Mouse (Mus musculus): ENCODE measurements around the gene Gna11. TPM values are rescaled to one million over a fixed set of nuclear protein-coding genes. Genes with fewer than 3 reads are reported as not detected.

The Gna11 gene
- total RNA-seq, 1 experiment = 53.4 TPM

GRCm38 (mm10) chr10:81544296-81545160 is 462 bp downstream of the Gna11 start:
- peak overlapping the region; percentile 81 to 94 for H3K4me3 ChIP-seq (ENCODE audit: insufficient read depth in 1 of 2, low read depth in 1 of 2, low read length in 2 of 2, poor library complexity in 1 of 2, severe bottlenecking in 1 of 2)
- DNase-seq (ENCODE audit: low read depth, low spot score) = no peak
- H3K4me1 ChIP-seq (ENCODE audit: control insufficient read depth in 2 of 2, insufficient read depth in 2 of 2, low read length in 2 of 2, poor library complexity in 1 of 2) = peaks cover 5 to 20% of the 10 kb centered on the region in 2 experiments; a peak in 3 of 4 replicates
- H3K9ac ChIP-seq (ENCODE audit: insufficient read depth, low read depth, low read length, poor library complexity, severe bottlenecking) = peak overlapping the region; percentile 88
- in situ Hi-C loops (cut with MboI; ENCODE audit: low sequenced_read_pairs in 2 of 2, unreplicated experiment in 2 of 2) = no loop called here
- H3K36me3 ChIP-seq (ENCODE audit: control insufficient read depth, insufficient read depth, low read length, poor library complexity, severe bottlenecking) = peaks cover 6% of the 10 kb centered on the region; the same call in 1 of the 2 replicates
- no peak for TF ChIP-seq ZC3H11A (IDR thresholded peaks at IDR 0.05; ENCODE audit: borderline replicate concordance, low read depth, low read length)
- TF ChIP-seq CHD2 (IDR thresholded peaks at IDR 0.05; ENCODE audit: low read depth, low read length) = no peak
- no peak for TF ChIP-seq ZNF384 (IDR thresholded peaks at IDR 0.05; ENCODE audit: low read depth, low read length)
- no peak for TF ChIP-seq MAFK (IDR thresholded peaks at IDR 0.05; ENCODE audit: insufficient read depth, low read depth, low read length)
- no peak overlapping the region for H3K27ac ChIP-seq (ENCODE audit: insufficient read depth, low read depth, low read length, poor library complexity, severe bottlenecking)
- no peaks in the 10 kb centered on the region for H3K9me3 ChIP-seq (ENCODE audit: control insufficient read depth, insufficient read depth, low read depth, low read length)

- in situ Hi-C loops (cut with MboI; ENCODE audit: low sequenced_read_pairs in 2 of 2, unreplicated experiment in 2 of 2) = no loop called here
- DNase-seq (ENCODE audit: low read depth, low spot score) = no peak
- H3K4me3 ChIP-seq (ENCODE audit: insufficient read depth in 1 of 2, low read depth in 1 of 2, low read length in 2 of 2, poor library complexity in 1 of 2, severe bottlenecking in 1 of 2) = peak overlapping the region; percentile 81 to 94; a peak in 1 of 4 replicates
- H3K9ac ChIP-seq (ENCODE audit: insufficient read depth, low read depth, low read length, poor library complexity, severe bottlenecking) = no peak overlapping the region
- H3K27ac ChIP-seq (ENCODE audit: insufficient read depth, low read depth, low read length, poor library complexity, severe bottlenecking) = no peak overlapping the region
- H3K4me1 ChIP-seq (ENCODE audit: control insufficient read depth in 2 of 2, insufficient read depth in 2 of 2, low read length in 2 of 2, poor library complexity in 1 of 2) = peaks cover 5 to 20% of the 10 kb centered on the region in 2 experiments; a peak in 3 of 4 replicates
- peaks cover 9% of the 10 kb centered on the region; the same call in 1 of the 2 replicates for H3K36me3 ChIP-seq (ENCODE audit: control insufficient read depth, insufficient read depth, low read length, poor library complexity, severe bottlenecking)
- H3K9me3 ChIP-seq (ENCODE audit: control insufficient read depth, insufficient read depth, low read depth, low read length) = no peaks in the 10 kb centered on the region
- TF ChIP-seq HCFC1 (IDR thresholded peaks at IDR 0.05; ENCODE audit: borderline replicate concordance, insufficient read depth, low read length) (no peak), ZC3H11A (IDR thresholded peaks at IDR 0.05; ENCODE audit: borderline replicate concordance, low read depth, low read length) (no peak), ZNF384 (IDR thresholded peaks at IDR 0.05; ENCODE audit: low read depth, low read length) (no peak), CHD2 (IDR thresholded peaks at IDR 0.05; ENCODE audit: low read depth, low read length) (no peak), MAFK (IDR thresholded peaks at IDR 0.05; ENCODE audit: insufficient read depth, low read depth, low read length) (no peak)
Measured at GRCm38 (mm10) chr10:81543633-81544032, 1.4 kb downstream of the Gna11 start.

DNA sequence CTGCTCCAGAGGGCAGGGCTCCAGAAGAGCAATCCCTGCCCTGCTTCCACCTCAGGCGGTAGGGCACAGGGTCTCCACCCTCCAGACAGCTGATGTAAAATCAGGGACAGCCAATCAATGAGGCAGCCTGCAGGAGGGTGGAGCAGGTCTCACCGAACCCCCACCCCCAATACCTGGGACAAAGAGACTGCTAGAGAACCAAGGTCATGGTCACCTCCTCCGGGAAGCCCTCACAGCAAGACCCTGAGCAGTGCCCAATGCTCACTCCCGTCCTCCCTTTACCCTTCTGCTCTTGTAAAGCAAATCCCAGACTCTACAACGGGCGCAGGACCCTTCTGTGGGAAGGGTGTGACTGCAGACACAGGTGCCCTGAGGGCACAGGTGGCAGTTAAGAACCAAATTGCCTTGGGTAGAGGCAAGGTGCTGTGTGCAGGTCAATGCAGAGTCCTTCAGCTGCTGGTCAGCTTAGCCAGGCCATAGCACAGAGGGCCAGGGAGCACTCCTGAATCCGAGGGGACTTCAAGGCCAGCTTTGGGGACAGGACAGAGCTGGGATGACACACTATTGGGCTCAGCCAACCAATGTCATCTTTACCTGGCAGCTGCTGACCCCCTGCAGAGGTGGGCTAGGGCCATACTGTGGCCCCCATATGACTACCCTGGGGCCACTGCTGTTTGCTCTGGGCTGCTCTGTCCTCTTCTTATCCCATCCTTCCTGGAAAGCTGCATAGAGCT is 2.1 kb downstream of the Gna11 start:
- H3K9ac ChIP-seq (ENCODE audit: insufficient read depth, low read depth, low read length, poor library complexity, severe bottlenecking) = peak overlapping the region; percentile 19; the same call in 1 of the 2 replicates
- in situ Hi-C loops (cut with MboI; ENCODE audit: low sequenced_read_pairs in 2 of 2, unreplicated experiment in 2 of 2) = no loop called here
- no peak for DNase-seq (ENCODE audit: low read depth, low spot score)
- H3K4me1 ChIP-seq (ENCODE audit: control insufficient read depth in 2 of 2, insufficient read depth in 2 of 2, low read length in 2 of 2, poor library complexity in 1 of 2) = peaks cover 5 to 20% of the 10 kb centered on the region in 2 experiments; a peak in 3 of 4 replicates
- H3K36me3 ChIP-seq (ENCODE audit: control insufficient read depth, insufficient read depth, low read length, poor library complexity, severe bottlenecking) = peaks cover 9% of the 10 kb centered on the region; the same call in 1 of the 2 replicates
- H3K27ac ChIP-seq (ENCODE audit: insufficient read depth, low read depth, low read length, poor library complexity, severe bottlenecking) = no peak overlapping the region
- TF ChIP-seq ZNF384 (IDR thresholded peaks at IDR 0.05; ENCODE audit: low read depth, low read length) = no peak
- no peak for TF ChIP-seq HCFC1 (IDR thresholded peaks at IDR 0.05; ENCODE audit: borderline replicate concordance, insufficient read depth, low read length)
- TF ChIP-seq ZC3H11A (IDR thresholded peaks at IDR 0.05; ENCODE audit: borderline replicate concordance, low read depth, low read length) = no peak
- no peak for TF ChIP-seq CHD2 (IDR thresholded peaks at IDR 0.05; ENCODE audit: low read depth, low read length)
- TF ChIP-seq MAFK (IDR thresholded peaks at IDR 0.05; ENCODE audit: insufficient read depth, low read depth, low read length) = no peak
- peak overlapping the region; percentile 24 to 94; a peak in 3 of 4 replicates for H3K4me3 ChIP-seq (ENCODE audit: insufficient read depth in 1 of 2, low read depth in 1 of 2, low read length in 2 of 2, poor library complexity in 1 of 2, severe bottlenecking in 1 of 2)
- no peaks in the 10 kb centered on the region for H3K9me3 ChIP-seq (ENCODE audit: control insufficient read depth, insufficient read depth, low read depth, low read length)

DNA sequence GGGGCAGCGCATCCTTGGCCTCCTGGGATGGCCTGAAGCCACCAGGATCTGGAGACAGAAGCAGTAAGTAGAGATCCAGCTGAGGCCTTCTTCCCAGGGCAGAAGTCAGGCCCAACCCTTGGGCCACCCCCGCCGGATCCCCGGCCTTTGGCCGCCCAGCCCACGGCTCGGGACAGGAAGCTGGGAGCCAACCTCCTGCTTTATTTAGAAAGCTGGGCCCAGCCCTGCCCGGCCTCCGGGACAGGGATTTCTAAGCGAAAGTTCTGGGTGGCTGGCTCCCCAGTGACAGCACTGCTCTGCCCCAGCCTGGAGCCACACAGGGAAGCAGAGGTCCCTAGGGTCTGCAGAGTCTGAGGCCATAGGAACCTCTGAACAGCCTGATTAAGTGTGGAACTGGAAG is 3.2 kb downstream of the Gna11 start:
- Histone ChIP-seq H3K9ac (ENCODE audit: insufficient read depth, low read depth, low read length, poor library complexity, severe bottlenecking) (peak overlapping the region; percentile 37; the same call in 1 of the 2 replicates), H3K27ac (ENCODE audit: insufficient read depth, low read depth, low read length, poor library complexity, severe bottlenecking) (no peak overlapping the region), H3K9me3 (ENCODE audit: control insufficient read depth, insufficient read depth, low read depth, low read length) (no peaks in the 10 kb centered on the region), H3K4me1 (ENCODE audit: control insufficient read depth in 2 of 2, insufficient read depth in 2 of 2, low read length in 2 of 2, poor library complexity in 1 of 2) (peaks cover 5 to 20% of the 10 kb centered on the region in 2 experiments; a peak in 3 of 4 replicates), H3K4me3 (ENCODE audit: insufficient read depth in 1 of 2, low read depth in 1 of 2, low read length in 2 of 2, poor library complexity in 1 of 2, severe bottlenecking in 1 of 2) (no peak overlapping the region; a peak in 1 of 4 replicates), H3K36me3 (ENCODE audit: control insufficient read depth, insufficient read depth, low read length, poor library complexity, severe bottlenecking) (peaks cover 9% of the 10 kb centered on the region; the same call in 1 of the 2 replicates)
- in situ Hi-C loops (cut with MboI; ENCODE audit: low sequenced_read_pairs in 2 of 2, unreplicated experiment in 2 of 2) = no loop called here
- DNase-seq (ENCODE audit: low read depth, low spot score) = no peak
- TF ChIP-seq ZNF384 (IDR thresholded peaks at IDR 0.05; ENCODE audit: low read depth, low read length) (no peak), ZC3H11A (IDR thresholded peaks at IDR 0.05; ENCODE audit: borderline replicate concordance, low read depth, low read length) (no peak), MAFK (IDR thresholded peaks at IDR 0.05; ENCODE audit: insufficient read depth, low read depth, low read length) (no peak), HCFC1 (IDR thresholded peaks at IDR 0.05; ENCODE audit: borderline replicate concordance, insufficient read depth, low read length) (no peak), CHD2 (IDR thresholded peaks at IDR 0.05; ENCODE audit: low read depth, low read length) (no peak)
